Mouse (Mus musculus): ENCODE measurements at regions not wholly inside any gene's neighbourhood (a gene's known extent, or its start where the extent isn't known, plus 50 kb on each side); places are given as distances from the start of the nearest gene placed in this dataset.

DNA sequence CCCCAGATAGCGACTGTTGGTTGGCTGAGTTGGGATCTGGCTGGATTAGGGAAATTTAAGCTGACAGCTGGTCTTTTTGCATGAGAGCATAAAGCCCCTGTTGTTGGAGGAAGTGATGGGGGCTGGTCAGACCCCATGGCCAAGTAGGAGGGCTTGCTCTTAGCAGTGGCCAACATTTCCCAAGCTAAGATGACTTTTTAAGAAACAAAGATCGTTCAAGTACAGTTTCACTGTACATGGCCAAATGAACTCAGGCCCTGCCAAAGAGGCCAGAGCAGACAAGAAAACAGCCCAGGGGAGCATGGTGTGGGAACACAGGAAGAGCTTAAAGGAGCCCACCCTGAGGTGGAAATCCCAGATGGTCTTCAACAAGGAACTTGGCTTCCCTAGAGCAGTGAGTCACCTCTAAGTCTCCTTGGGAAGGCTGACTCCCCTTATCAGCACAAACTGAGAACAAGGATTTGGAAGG lies 128.0 kb upstream of the Ankrd55 start:
- TF ChIP-seq CTCF (IDR thresholded peaks at IDR 0.05; ENCODE audit: control insufficient read depth, insufficient read depth, low read length): no peak
- TF ChIP-seq POLR2A (IDR thresholded peaks at IDR 0.05; ENCODE audit: borderline replicate concordance, control insufficient read depth, low read depth, low read length): no peak
- Histone ChIP-seq H3K4me1 (ENCODE audit: control insufficient read depth, insufficient read depth, low read length) (no peaks in the 10 kb centered on the region), H3K4me3 (replicated peaks; ENCODE audit: control insufficient read depth, low read depth, low read length) (no peak overlapping the region), H3K27ac (ENCODE audit: control insufficient read depth, insufficient read depth, low read depth, low read length, poor library complexity) (no peak overlapping the region)
- 81% methylated on average over 2 of the region's 2 CpGs for WGBS

DNA sequence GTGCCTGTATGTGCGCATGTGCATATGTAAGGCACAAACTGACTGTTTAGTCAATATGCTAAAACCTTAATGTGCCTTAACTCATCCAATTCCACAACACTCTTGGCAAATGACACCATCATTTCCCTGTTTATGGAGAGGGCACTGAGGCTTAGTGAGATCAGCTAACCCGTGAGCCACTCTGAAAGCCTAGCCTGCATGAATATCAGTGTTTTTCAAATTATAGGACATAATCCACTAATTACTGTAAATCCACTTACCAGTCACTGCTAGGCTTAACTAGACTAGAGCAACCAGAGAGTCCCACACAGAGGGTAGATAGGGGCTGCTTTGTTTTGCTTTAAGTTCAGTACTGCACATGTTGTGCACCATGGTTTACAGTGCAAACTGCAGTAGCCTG lies 127.5 kb upstream of the Ankrd55 start:
- no peak for TF ChIP-seq CTCF (IDR thresholded peaks at IDR 0.05; ENCODE audit: control insufficient read depth, insufficient read depth, low read length)
- TF ChIP-seq POLR2A (IDR thresholded peaks at IDR 0.05; ENCODE audit: borderline replicate concordance, control insufficient read depth, low read depth, low read length): no peak
- Histone ChIP-seq H3K4me1 (ENCODE audit: control insufficient read depth, insufficient read depth, low read length) (no peaks in the 10 kb centered on the region; the same call in 1 of the 2 replicates), H3K27ac (ENCODE audit: control insufficient read depth, insufficient read depth, low read depth, low read length, poor library complexity) (no peak overlapping the region), H3K4me3 (replicated peaks; ENCODE audit: control insufficient read depth, low read depth, low read length) (no peak overlapping the region)
- WGBS: 66% methylated on average over 2 of the region's 2 CpGs

DNA sequence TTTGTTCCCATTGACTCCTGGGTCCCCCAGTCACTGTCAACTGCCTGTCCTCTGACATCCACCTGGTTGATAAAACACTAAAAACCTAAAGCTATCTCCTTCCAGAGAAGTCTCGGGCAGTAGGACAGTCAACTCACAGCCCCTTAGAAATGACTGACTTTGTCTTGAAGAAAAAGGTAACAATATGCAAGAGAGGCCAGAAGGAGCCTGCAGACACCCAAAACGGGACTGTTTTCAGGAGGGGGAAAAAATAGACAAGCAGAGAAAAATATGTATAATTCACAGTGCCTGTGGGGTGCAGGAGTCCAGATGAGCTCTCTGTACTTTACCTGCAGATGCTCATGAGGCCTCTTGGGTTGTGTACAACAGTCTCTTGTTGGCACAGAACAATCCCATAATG lies 126.4 kb upstream of the Ankrd55 start:
- TF ChIP-seq CTCF (IDR thresholded peaks at IDR 0.05; ENCODE audit: control insufficient read depth, insufficient read depth, low read length) (no peak), POLR2A (IDR thresholded peaks at IDR 0.05; ENCODE audit: borderline replicate concordance, control insufficient read depth, low read depth, low read length) (no peak)
- no peaks in the 10 kb centered on the region; the same call in 1 of the 2 replicates for H3K4me1 ChIP-seq (ENCODE audit: control insufficient read depth, insufficient read depth, low read length)
- H3K4me3 ChIP-seq (replicated peaks; ENCODE audit: control insufficient read depth, low read depth, low read length): no peak overlapping the region
- H3K27ac ChIP-seq (ENCODE audit: control insufficient read depth, insufficient read depth, low read depth, low read length, poor library complexity): no peak overlapping the region
- 81% methylated on average over 2 of the region's 2 CpGs for WGBS

DNA sequence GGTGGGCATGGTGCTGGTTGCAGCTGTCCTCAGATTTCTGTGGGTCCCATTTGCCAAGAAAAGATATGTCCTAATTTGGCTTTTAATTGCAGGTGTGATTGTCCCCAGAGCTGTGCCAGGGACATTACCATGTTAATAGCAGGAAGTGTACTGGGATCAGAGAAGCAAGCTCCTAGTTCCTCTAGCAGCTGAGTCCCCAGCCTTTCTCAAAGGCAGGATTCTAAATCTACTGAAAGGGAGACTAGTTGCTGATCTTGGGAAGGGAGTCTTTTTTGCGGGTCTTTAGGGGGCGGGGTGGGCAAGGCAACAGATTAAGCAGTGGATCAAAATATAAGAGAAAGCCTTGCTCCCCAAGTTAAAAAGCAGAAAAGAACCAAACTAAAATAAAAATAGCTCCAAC lies 122.3 kb upstream of the Ankrd55 start:
- Histone ChIP-seq H3K4me1 (ENCODE audit: control insufficient read depth, insufficient read depth, low read length) (peaks cover 1% of the 10 kb centered on the region; the same call in 1 of the 2 replicates), H3K27ac (ENCODE audit: control insufficient read depth, insufficient read depth, low read depth, low read length, poor library complexity) (no peak overlapping the region), H3K4me3 (replicated peaks; ENCODE audit: control insufficient read depth, low read depth, low read length) (no peak overlapping the region)
- WGBS: 57% methylated on average over 2 of the region's 2 CpGs
- TF ChIP-seq POLR2A (IDR thresholded peaks at IDR 0.05; ENCODE audit: borderline replicate concordance, control insufficient read depth, low read depth, low read length) (no peak), CTCF (IDR thresholded peaks at IDR 0.05; ENCODE audit: control insufficient read depth, insufficient read depth, low read length) (no peak)

DNA sequence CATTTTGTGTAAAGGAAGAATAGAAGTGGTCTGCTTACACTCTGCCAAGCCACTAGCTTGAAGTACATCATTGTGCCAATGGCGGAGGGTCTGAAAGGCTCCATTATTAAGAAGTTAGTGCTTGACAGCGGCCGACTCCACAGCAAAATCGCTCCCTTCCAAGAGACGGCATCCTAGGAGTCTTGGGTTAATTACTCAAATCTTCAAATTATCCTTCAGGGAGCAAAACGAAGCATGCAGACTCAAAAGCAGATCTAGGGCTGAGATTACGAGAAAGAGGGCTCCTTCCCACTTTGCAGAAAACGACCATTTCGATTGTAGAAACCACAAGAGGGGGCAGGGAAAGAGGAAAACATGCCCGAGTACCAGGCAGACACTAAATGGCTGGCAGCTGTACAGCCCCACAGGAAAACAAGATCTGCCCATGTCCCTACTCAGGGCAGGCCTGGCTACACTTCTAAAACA lies 121.9 kb upstream of the Ankrd55 start:
- 32% methylated on average over 10 of the region's 10 CpGs for WGBS
- H3K4me3 ChIP-seq (replicated peaks; ENCODE audit: control insufficient read depth, low read depth, low read length): no peak overlapping the region
- no peak for TF ChIP-seq POLR2A (IDR thresholded peaks at IDR 0.05; ENCODE audit: borderline replicate concordance, control insufficient read depth, low read depth, low read length)
- TF ChIP-seq CTCF (IDR thresholded peaks at IDR 0.05; ENCODE audit: control insufficient read depth, insufficient read depth, low read length): no peak
- peaks cover 1% of the 10 kb centered on the region; the same call in 1 of the 2 replicates for H3K4me1 ChIP-seq (ENCODE audit: control insufficient read depth, insufficient read depth, low read length)
- no peak overlapping the region for H3K27ac ChIP-seq (ENCODE audit: control insufficient read depth, insufficient read depth, low read depth, low read length, poor library complexity)

DNA sequence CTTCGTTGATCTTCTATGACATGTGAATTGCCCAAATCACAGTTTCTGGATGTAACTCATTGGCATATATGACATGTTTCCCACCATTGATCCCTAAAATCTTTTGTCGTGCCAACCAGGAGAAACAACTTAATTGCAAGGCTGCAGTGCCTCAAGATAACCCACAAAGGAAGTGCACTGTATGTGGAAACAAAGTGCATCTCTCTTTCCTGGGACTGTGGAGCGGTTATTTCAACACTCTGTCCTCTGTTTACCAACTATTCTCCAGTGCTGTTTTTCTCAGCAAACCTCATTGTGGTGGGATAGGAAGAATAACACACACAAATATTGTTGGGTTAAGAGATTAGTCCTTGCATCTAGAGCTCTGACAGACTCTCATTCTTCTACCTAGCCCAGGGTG lies 119.8 kb upstream of the Ankrd55 start:
- Histone ChIP-seq H3K4me1 (ENCODE audit: control insufficient read depth, insufficient read depth, low read length) (peaks cover 1% of the 10 kb centered on the region; the same call in 1 of the 2 replicates), H3K27ac (ENCODE audit: control insufficient read depth, insufficient read depth, low read depth, low read length, poor library complexity) (no peak overlapping the region), H3K4me3 (replicated peaks; ENCODE audit: control insufficient read depth, low read depth, low read length) (no peak overlapping the region)
- WGBS: 34% methylated on average over 3 of the region's 3 CpGs
- TF ChIP-seq CTCF (IDR thresholded peaks at IDR 0.05; ENCODE audit: control insufficient read depth, insufficient read depth, low read length) (no peak), POLR2A (IDR thresholded peaks at IDR 0.05; ENCODE audit: borderline replicate concordance, control insufficient read depth, low read depth, low read length) (no peak)

DNA sequence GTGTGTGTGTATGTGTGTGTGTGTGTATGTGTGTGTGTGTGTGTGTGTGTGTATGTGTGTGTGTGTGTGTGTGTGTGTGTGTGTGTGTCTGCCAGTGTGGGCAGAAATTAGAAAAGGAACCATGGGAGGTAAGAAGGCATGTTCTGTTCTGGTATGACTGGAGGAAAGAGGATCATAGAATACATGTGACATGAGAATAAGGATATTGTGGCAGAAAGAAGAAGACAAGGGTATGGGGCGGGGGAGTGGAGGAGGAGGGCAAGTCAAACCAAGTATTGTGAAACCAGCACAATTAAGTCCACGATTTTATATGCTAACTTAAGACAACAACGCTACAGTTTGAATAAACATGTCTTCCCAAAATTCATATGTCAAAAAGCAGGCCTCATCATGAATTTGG lies 117.4 kb upstream of the Ankrd55 start:
- no peak overlapping the region for H3K27ac ChIP-seq (ENCODE audit: control insufficient read depth, insufficient read depth, low read depth, low read length, poor library complexity)
- TF ChIP-seq POLR2A (IDR thresholded peaks at IDR 0.05; ENCODE audit: borderline replicate concordance, control insufficient read depth, low read depth, low read length): no peak
- TF ChIP-seq CTCF (IDR thresholded peaks at IDR 0.05; ENCODE audit: control insufficient read depth, insufficient read depth, low read length): no peak
- WGBS: 49% methylated on average over 3 of the region's 3 CpGs
- H3K4me3 ChIP-seq (replicated peaks; ENCODE audit: control insufficient read depth, low read depth, low read length): no peak overlapping the region
- H3K4me1 ChIP-seq (ENCODE audit: control insufficient read depth, insufficient read depth, low read length): peaks cover 1% of the 10 kb centered on the region; the same call in 1 of the 2 replicates

- 78% methylated on average over 11 of the region's 11 CpGs for WGBS
- Histone ChIP-seq H3K4me3 (replicated peaks; ENCODE audit: control insufficient read depth, low read depth, low read length) (no peak overlapping the region), H3K27ac (ENCODE audit: control insufficient read depth, insufficient read depth, low read depth, low read length, poor library complexity) (no peak overlapping the region), H3K4me1 (ENCODE audit: control insufficient read depth, insufficient read depth, low read length) (peaks cover 1% of the 10 kb centered on the region; the same call in 1 of the 2 replicates)
- no peak for TF ChIP-seq CTCF (IDR thresholded peaks at IDR 0.05; ENCODE audit: control insufficient read depth, insufficient read depth, low read length)
Measured at GRCm38 (mm10) chr13:112171940-112172715, 116.1 kb upstream of the Ankrd55 start.
